ENCODE assay signal across 8 mouse cellular contexts in the genomic region with DNA sequence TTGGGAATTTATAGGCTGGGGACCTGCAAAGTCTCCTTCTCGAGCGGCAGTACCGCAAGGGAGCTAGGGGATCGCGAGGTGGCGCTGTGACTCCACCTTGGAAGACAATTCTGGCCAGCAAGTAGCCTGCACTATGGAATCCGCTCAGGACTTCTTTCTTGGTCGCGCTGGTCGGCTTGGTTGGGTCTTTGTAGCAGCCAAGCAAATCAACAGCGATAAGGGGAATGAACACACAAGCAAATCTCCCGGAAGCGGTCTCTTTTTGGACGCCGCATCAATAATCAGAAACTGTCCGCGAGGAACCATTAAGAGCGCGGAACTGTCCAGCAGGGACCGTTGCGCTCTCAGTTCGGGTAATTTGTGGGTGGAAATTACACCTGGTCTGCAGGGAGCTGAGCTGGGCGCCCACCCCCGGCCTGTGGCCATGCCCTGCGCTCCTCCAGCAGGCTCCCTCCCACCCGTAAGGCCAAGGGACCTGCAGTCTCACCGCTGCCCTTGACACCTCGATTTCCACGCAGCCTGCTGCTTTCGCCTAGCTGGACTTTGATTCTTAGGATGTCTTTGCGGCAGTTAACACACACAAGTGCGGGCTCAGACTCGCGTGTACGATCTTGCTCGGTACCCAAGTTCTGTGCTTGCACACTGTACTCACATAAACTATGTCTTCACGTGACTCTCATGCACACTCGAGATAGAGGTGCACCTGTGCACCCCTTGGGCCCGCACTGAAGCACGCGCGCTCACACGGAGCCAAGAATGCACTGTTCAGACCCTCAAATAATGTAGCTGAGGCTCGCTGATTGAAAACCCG. TPM values are rescaled to one million over a fixed set of nuclear protein-coding genes. Genes with fewer than 3 reads are reported as not detected.
DNase-seq lines count a peak whose midpoint lies in the region; ATAC-seq and TF ChIP-seq lines count a peak whose summit lies in the region.

No protein-coding gene starts in this region.

- no peaks in the 10 kb centered on the region for H3K36me3 ChIP-seq in forebrain, embryonic 15.5 days
- H3K36me3 ChIP-seq in thymus, adult 2 months (ENCODE audit: control insufficient read depth, insufficient read depth, low read length), result no peaks in the 10 kb centered on the region

- ATAC-seq in CD4-positive, CD25-positive, alpha-beta regulatory T cell, adult 4 months, result peak; percentile 43
- peak; percentile 89 for ATAC-seq in forebrain, embryonic 15.5 days (replicated peaks)

- H3K27me3 ChIP-seq in forebrain, embryonic 15.5 days, result peaks cover 54% of the 10 kb centered on the region
- H3K27me3 ChIP-seq in thymus, adult 2 months (ENCODE audit: control insufficient read depth, insufficient read depth, low read length), result peaks cover 14% of the 10 kb centered on the region; the same call in 1 of the 2 replicates

- H3K4me3 ChIP-seq in forebrain, embryonic 15.5 days, result peak overlapping the region; percentile 40
- peak overlapping the region; percentile 43 for H3K4me3 ChIP-seq in layer of hippocampus, adult 2 months
- peak overlapping the region; percentile 35 for H3K4me3 ChIP-seq in lung, adult 2 months (replicated peaks; ENCODE audit: extremely low read depth, low read depth, low read length)
- H3K4me3 ChIP-seq in thymus, adult 2 months (ENCODE audit: control insufficient read depth, insufficient read depth, low read length), result no peak overlapping the region

- no peak for TF ChIP-seq POLR2A in lung, adult 2 months (IDR thresholded peaks at IDR 0.05; ENCODE audit: borderline replicate concordance, extremely low read depth, low read depth, low read length)
- TF ChIP-seq POLR2A in thymus, adult 2 months (IDR thresholded peaks at IDR 0.05; ENCODE audit: control insufficient read depth, extremely low read depth, insufficient read depth, low read length, poor library complexity), result no peak

- DNase-seq in c-Kit-positive CD71-positive TER-119-positive erythroid progenitor cells, embryonic 14.5 days (ENCODE audit: low spot score), result peak; percentile 41
- DNase-seq in heart, postnatal 25 days (ENCODE audit: low spot score), result peak; percentile 72
- DNase-seq in layer of hippocampus, adult 2 months (ENCODE audit: low spot score in 2 of 2), result peak; percentile 78 to 89
- DNase-seq in lung, adult 2 months, result peak; percentile 80
- DNase-seq in ovary, adult 18-20 months (ENCODE audit: low spot score), result peak; percentile 60
- DNase-seq in thymus, adult 2 months, result peak; percentile 75

- peaks cover 23% of the 10 kb centered on the region for H3K4me1 ChIP-seq in forebrain, embryonic 15.5 days
- peaks cover 3% of the 10 kb centered on the region; the same call in 1 of the 2 replicates for H3K4me1 ChIP-seq in lung, adult 2 months (ENCODE audit: control insufficient read depth, insufficient read depth, low read length)
- H3K4me1 ChIP-seq in thymus, adult 2 months (replicated peaks; ENCODE audit: control insufficient read depth, insufficient read depth, low read length), result no peaks in the 10 kb centered on the region; the same call in 1 of the 2 replicates

- peak overlapping the region; percentile 30; the same call in 1 of the 2 replicates for H3K9ac ChIP-seq in forebrain, embryonic 15.5 days (replicated peaks)

- peak; percentile 97 for TF ChIP-seq CTCF in layer of hippocampus, adult 2 months (conservative IDR thresholded peaks at IDR 0.05)
- peak; percentile 92 for TF ChIP-seq CTCF in lung, adult 2 months (IDR thresholded peaks at IDR 0.05; ENCODE audit: insufficient read depth, low read length)
- TF ChIP-seq CTCF in thymus, adult 2 months (IDR thresholded peaks at IDR 0.05; ENCODE audit: borderline replicate concordance, control insufficient read depth, extremely low read depth, insufficient read depth, low read length, poor library complexity), result peak; percentile 83

- WGBS in forebrain, embryonic 15.5 days, result under 1% methylated on average over 45 of the region's 45 CpGs
- WGBS in lung, adult 2 months, result 2% methylated on average over 45 of the region's 45 CpGs
- WGBS in thymus, adult 2 months, result 3% methylated on average over 45 of the region's 45 CpGs

- intact Hi-C loops in heart, postnatal 25 days (cut with DNase I), result loop anchor here (1.0 to 5.0 kb wide), 3 partner anchors 286 to 928 kb away; no protein-coding TSS in a partner anchor

- H3K27ac ChIP-seq in forebrain, embryonic 15.5 days (replicated peaks), result no peak overlapping the region
- H3K27ac ChIP-seq in layer of hippocampus, adult 2 months, result no peak overlapping the region
- H3K27ac ChIP-seq in thymus, adult 2 months (ENCODE audit: control insufficient read depth, insufficient read depth, low read length), result no peak overlapping the region

- peak overlapping the region; percentile 85 for H3K4me2 ChIP-seq in forebrain, embryonic 15.5 days (replicated peaks)

- H3K9me3 ChIP-seq in forebrain, embryonic 15.5 days, result no peaks in the 10 kb centered on the region

RNA-seq across cellular contexts. Expression of gene Ebf1, which starts 5.9 kb away (rescaled TPM):
- 1 to 10 TPM in 1 of 2 experiments, under 1 TPM in 1; 0.30 to 3.9 TPM for polyA plus RNA-seq in CD4-positive, CD25-positive, alpha-beta regulatory T cell, adult 4 months (2017; shearing (Covaris generic))
- polyA plus RNA-seq in forebrain, embryonic 15.5 days (2015; fragmentation: Nextera tagmentation; extraction: Ambion mirVana), result 35.6 and 44.7 TPM in 2 replicates
- 10 to 100 TPM in 1 of 2 experiments, 1 to 10 TPM in 1; 10.0 to 13.8 TPM for total RNA-seq in heart, postnatal 25 days (2021)
- 1 to 10 TPM; 2.3 to 3.4 TPM for total RNA-seq in layer of hippocampus, adult 2 months (2021)
- polyA plus RNA-seq in lung, adult 2 months (2012; rRNA removed), result 10.7 and 11.8 TPM in 2 replicates
- 4.4 and 5.0 TPM in 2 replicates for polyA plus RNA-seq in thymus, adult 2 months (2012; rRNA removed)
